Mouse (Mus musculus) forebrain, embryonic 12.5 days (tissue): Measurements from ENCODE around the gene Efl1. TPM values are rescaled to one million over a fixed set of nuclear protein-coding genes. Genes with fewer than 3 reads are reported as not detected.

Experiments
- ATAC-seq: fragments of 200-750 bp; cut with Nextera tagmentation; 2 replicates; pipeline ENCODE4 v1.8.0; 2017; ENCODE audit warnings: moderate TSS enrichment; ENCODE audit not compliant: low FRiP score
- H3K27ac ChIP-seq: fragments of 300-500 bp; sonication (generic); 2 replicates; pipeline ENCODE4 v1.5.1; 2016; ENCODE audit warnings: mild to moderate bottlenecking
- H3K27me3 ChIP-seq: fragments of 300-500 bp; sonication (generic); 2 replicates; pipeline ENCODE4 v1.6.1; 2016; ENCODE audit warnings: mild to moderate bottlenecking
- H3K36me3 ChIP-seq: fragments of 300-500 bp; sonication (generic); replicated peaks from 2 replicates; pipeline ENCODE4 v1.6.1; 2016; ENCODE audit warnings: mild to moderate bottlenecking
- H3K4me1 ChIP-seq: fragments of 300-500 bp; sonication (generic); 2 replicates; pipeline ENCODE4 v1.6.1; 2016
- H3K4me2 ChIP-seq: fragments of 300-500 bp; sonication (generic); 2 replicates; pipeline ENCODE4 v1.6.1; 2016; ENCODE audit warnings: mild to moderate bottlenecking, moderate library complexity
- H3K4me3 ChIP-seq: fragments of 300-500 bp; sonication (generic); replicated peaks from 2 replicates; pipeline ENCODE4 v1.5.1; 2016; ENCODE audit warnings: mild to moderate bottlenecking
- H3K9ac ChIP-seq: fragments of 300-500 bp; sonication (generic); 2 replicates; pipeline ENCODE4 v1.6.1; 2016; ENCODE audit warnings: mild to moderate bottlenecking
- H3K9me3 ChIP-seq: fragments of 300-500 bp; sonication (generic); 2 replicates; pipeline ENCODE4 v1.6.1; 2016
- WGBS: fragments of 180-500 bp; shearing (Covaris S2); methylation state at CpG from one replicate; pipeline ENCODE4 v1.1.7; 2016; 5-methylcytosine and 5-hydroxymethylcytosine counted together
- polyA plus RNA-seq: library from polyadenylated mRNA; unstranded; fragments of >200 nt; fragmentation: Nextera tagmentation; extraction: Ambion mirVana; gene quantifications from 2 replicates; pipeline ENCODE4 v1.2.1, GENCODE M21; 2016

Gene Efl1
- polyA plus RNA-seq, result 21.1 and 21.3 TPM in 2 replicates

- WGBS, result under 1% methylated on average over 46 of the region's 46 CpGs
- Histone ChIP-seq H3K27me3 (no peaks in the 10 kb centered on the region), H3K36me3 (peaks cover 10% of the 10 kb centered on the region), H3K4me3 (peak within 1 kb of the TSS; percentile 78), H3K27ac (no peak within 1 kb of the TSS), H3K9ac (peak within 1 kb of the TSS; percentile 72), H3K4me1 (peaks cover 15% of the 10 kb centered on the region), H3K9me3 (no peaks in the 10 kb centered on the region), H3K4me2 (peak within 1 kb of the TSS; percentile 79)
- ATAC-seq, result peak; percentile 99
These were observed at the start of gene Efl1, which contains the start of gene Saxo2 for GRCm38 (mm10) chr7:82648353-82649080. Gene Efl1, plus strand, starts transcription at chr7:82648614. Gene Saxo2, minus strand, starts transcription at chr7:82648528.

- Histone ChIP-seq H3K9ac (no peak overlapping the region), H3K36me3 (no peaks in the 10 kb centered on the region), H3K4me1 (no peaks in the 10 kb centered on the region), H3K4me2 (no peak overlapping the region), H3K4me3 (no peak overlapping the region), H3K27me3 (no peaks in the 10 kb centered on the region), H3K9me3 (no peaks in the 10 kb centered on the region), H3K27ac (no peak overlapping the region)
- no peak for ATAC-seq
- 84% methylated on average over 4 of the region's 4 CpGs for WGBS
These were observed 46.4 kb upstream of the Efl1 start for GRCm38 (mm10) chr7:82602008-82602407.

- WGBS, result 77% methylated on average over 6 of the region's 6 CpGs
- Histone ChIP-seq H3K4me1 (no peaks in the 10 kb centered on the region), H3K9ac (no peak overlapping the region), H3K36me3 (no peaks in the 10 kb centered on the region), H3K4me2 (no peak overlapping the region), H3K27me3 (no peaks in the 10 kb centered on the region), H3K27ac (no peak overlapping the region), H3K4me3 (no peak overlapping the region), H3K9me3 (no peaks in the 10 kb centered on the region)
- no peak for ATAC-seq
These were observed 43.0 kb upstream of the Efl1 start for GRCm38 (mm10) chr7:82605425-82605824.

- Histone ChIP-seq H3K4me2 (no peak overlapping the region), H3K9me3 (no peaks in the 10 kb centered on the region), H3K4me3 (no peak overlapping the region), H3K27me3 (no peaks in the 10 kb centered on the region), H3K9ac (no peak overlapping the region), H3K4me1 (no peaks in the 10 kb centered on the region), H3K36me3 (no peaks in the 10 kb centered on the region), H3K27ac (no peak overlapping the region)
- 69% methylated on average over 3 of the region's 3 CpGs for WGBS
- no peak for ATAC-seq
These were observed 38.8 kb upstream of the Efl1 start for GRCm38 (mm10) chr7:82609629-82610028.

GRCm38 (mm10) chr7:82625342-82625741, 23.1 kb upstream of the Efl1 start:
- no peak for ATAC-seq
- Histone ChIP-seq H3K9me3 (no peaks in the 10 kb centered on the region), H3K4me3 (no peak overlapping the region), H3K9ac (no peak overlapping the region), H3K4me1 (no peaks in the 10 kb centered on the region), H3K36me3 (no peaks in the 10 kb centered on the region), H3K27me3 (no peaks in the 10 kb centered on the region), H3K4me2 (no peak overlapping the region), H3K27ac (no peak overlapping the region)
- WGBS, result 33% methylated on average over 7 of the region's 7 CpGs

GRCm38 (mm10) chr7:82647183-82647582, 1.2 kb upstream of the Efl1 start:
- WGBS, result 87% methylated on average over 3 of the region's 3 CpGs
- Histone ChIP-seq H3K27ac (no peak overlapping the region), H3K4me2 (no peak overlapping the region), H3K9ac (no peak overlapping the region), H3K36me3 (peaks cover 4% of the 10 kb centered on the region), H3K4me1 (peaks cover 15% of the 10 kb centered on the region), H3K9me3 (no peaks in the 10 kb centered on the region), H3K4me3 (no peak overlapping the region), H3K27me3 (no peaks in the 10 kb centered on the region)
- ATAC-seq, result no peak

GRCm38 (mm10) chr7:82647909-82648308, 505 bp upstream of the Efl1 start:
- WGBS, result 38% methylated on average over 4 of the region's 4 CpGs
- peaks cover 10% of the 10 kb centered on the region for H3K36me3 ChIP-seq
- H3K4me3 ChIP-seq, result peak overlapping the region; percentile 78
- no peaks in the 10 kb centered on the region for H3K27me3 ChIP-seq
- no peaks in the 10 kb centered on the region for H3K9me3 ChIP-seq
- ATAC-seq, result no peak
- H3K4me1 ChIP-seq, result peaks cover 15% of the 10 kb centered on the region
- H3K9ac ChIP-seq, result peak overlapping the region; percentile 72
- no peak overlapping the region for H3K27ac ChIP-seq
- peak overlapping the region; percentile 79 for H3K4me2 ChIP-seq

GRCm38 (mm10) chr7:82649081-82649445, 649 bp downstream of the Efl1 start:
- Histone ChIP-seq H3K4me1 (peaks cover 15% of the 10 kb centered on the region), H3K27ac (no peak overlapping the region), H3K4me2 (peak overlapping the region; percentile 79), H3K36me3 (peaks cover 10% of the 10 kb centered on the region), H3K9ac (peak overlapping the region; percentile 72), H3K9me3 (no peaks in the 10 kb centered on the region), H3K4me3 (peak overlapping the region; percentile 78), H3K27me3 (no peaks in the 10 kb centered on the region)
- ATAC-seq, result 0 out of 2 replicates have a peak, but pooled peaks have one; percentile 28
- 19% methylated on average over 6 of the region's 6 CpGs for WGBS

GRCm38 (mm10) chr7:82664604-82665003, 16.2 kb downstream of the Efl1 start:
- Histone ChIP-seq H3K27ac (no peak overlapping the region), H3K4me3 (no peak overlapping the region), H3K9me3 (no peaks in the 10 kb centered on the region), H3K4me1 (no peaks in the 10 kb centered on the region), H3K4me2 (no peak overlapping the region), H3K27me3 (no peaks in the 10 kb centered on the region), H3K36me3 (peaks cover 13% of the 10 kb centered on the region), H3K9ac (no peak overlapping the region)
- 90% methylated on average over 3 of the region's 3 CpGs for WGBS
- no peak for ATAC-seq

- H3K4me3 ChIP-seq, result no peak overlapping the region
- no peak for ATAC-seq
- 92% methylated on average over 5 of the region's 5 CpGs for WGBS
- no peak overlapping the region for H3K9ac ChIP-seq
- no peak overlapping the region for H3K27ac ChIP-seq
- H3K4me2 ChIP-seq, result no peak overlapping the region
- no peaks in the 10 kb centered on the region for H3K27me3 ChIP-seq
- no peaks in the 10 kb centered on the region for H3K9me3 ChIP-seq
- no peaks in the 10 kb centered on the region for H3K4me1 ChIP-seq
- H3K36me3 ChIP-seq, result peaks cover 29% of the 10 kb centered on the region
These were observed 27.6 kb downstream of the Efl1 start for GRCm38 (mm10) chr7:82676001-82676400.

- H3K36me3 ChIP-seq, result peaks cover 24% of the 10 kb centered on the region
- H3K27ac ChIP-seq, result no peak overlapping the region
- H3K4me2 ChIP-seq, result no peak overlapping the region
- H3K27me3 ChIP-seq, result no peaks in the 10 kb centered on the region
- H3K4me3 ChIP-seq, result no peak overlapping the region
- H3K4me1 ChIP-seq, result no peaks in the 10 kb centered on the region
- no peak for ATAC-seq
- H3K9me3 ChIP-seq, result no peaks in the 10 kb centered on the region
- no peak overlapping the region for H3K9ac ChIP-seq
- WGBS, result 92% methylated on average over 6 of the region's 6 CpGs
These were observed 28.4 kb downstream of the Efl1 start for GRCm38 (mm10) chr7:82676834-82677233.

- Histone ChIP-seq H3K27ac (no peak overlapping the region), H3K36me3 (peaks cover 17% of the 10 kb centered on the region), H3K4me1 (no peaks in the 10 kb centered on the region), H3K27me3 (no peaks in the 10 kb centered on the region), H3K4me2 (no peak overlapping the region), H3K9ac (no peak overlapping the region), H3K9me3 (no peaks in the 10 kb centered on the region), H3K4me3 (no peak overlapping the region)
- ATAC-seq, result no peak
- WGBS, result 96% methylated on average over 5 of the region's 5 CpGs
These were observed 31.5 kb downstream of the Efl1 start for GRCm38 (mm10) chr7:82679901-82680300.

GRCm38 (mm10) chr7:82688736-82689135, 40.3 kb downstream of the Efl1 start:
- H3K27me3 ChIP-seq, result no peaks in the 10 kb centered on the region
- no peak for ATAC-seq
- no peaks in the 10 kb centered on the region for H3K4me1 ChIP-seq
- H3K36me3 ChIP-seq, result peaks cover 31% of the 10 kb centered on the region
- WGBS, result 45% methylated on average over 3 of the region's 3 CpGs
- no peak overlapping the region for H3K4me2 ChIP-seq
- no peak overlapping the region for H3K4me3 ChIP-seq
- no peaks in the 10 kb centered on the region for H3K9me3 ChIP-seq
- no peak overlapping the region for H3K27ac ChIP-seq
- no peak overlapping the region for H3K9ac ChIP-seq
